Mouse (Mus musculus) brain, embryonic 14.5 days (tissue): Measurements from ENCODE around the gene A430005L14Rik.

ENCODE experiments used
- CTCF ChIP-seq: fragments of 200-500 bp; IDR thresholded peaks from 2 replicates; pipeline ENCODE4 v1.5.1; 2012; ENCODE audit warnings: inconsistent platforms, mild to moderate bottlenecking, moderate library complexity, borderline replicate concordance; ENCODE audit not compliant: insufficient read depth, insufficient read length; ENCODE audit errors: extremely low read depth
- POLR2A ChIP-seq: fragments of 200-500 bp; IDR thresholded peaks from 2 replicates; pipeline ENCODE4 v1.6.1; 2012; ENCODE audit warnings: mild to moderate bottlenecking, inconsistent platforms, borderline replicate concordance; ENCODE audit not compliant: poor library complexity, insufficient read depth, insufficient read length, severe bottlenecking; ENCODE audit errors: extremely low read depth

- TF ChIP-seq CTCF (no peak), POLR2A (no peak)
These were observed 35.7 kb downstream of the A430005L14Rik start for GRCm38 (mm10) chr4:153992715-153993114.
